Mouse (Mus musculus) hindlimb bud, embryonic 11.5 days (tissue): ENCODE data around the gene Nup160.

ENCODE experiments used
- DNase-seq: peaks from one replicate; pipeline ENCODE4 v3.0.0-alpha.2; 2012; ENCODE audit warnings: low read depth, low spot score; ENCODE audit errors: extremely low spot score

Nup160 gene

DNA sequence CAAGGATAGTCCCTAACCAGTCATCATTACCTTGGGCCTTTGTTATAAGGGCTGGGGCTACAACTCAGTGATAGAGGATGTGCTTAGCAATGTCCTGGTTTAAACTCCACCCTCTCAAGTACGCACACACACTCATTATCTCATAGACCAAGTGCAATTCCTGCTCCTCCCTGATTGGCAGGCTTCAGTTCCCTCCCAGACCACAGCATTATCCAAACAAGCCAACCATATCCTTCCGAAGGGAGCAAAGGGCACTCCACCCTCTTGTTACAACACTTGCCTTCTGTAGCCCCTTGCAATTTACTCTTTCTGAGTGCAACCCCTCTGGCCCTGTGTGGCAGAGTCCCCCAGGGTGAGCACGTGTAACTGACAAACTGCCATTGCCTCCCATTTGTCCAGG is 15.6 kb upstream of the Nup160 start:
- DNase-seq = no peak

DNA sequence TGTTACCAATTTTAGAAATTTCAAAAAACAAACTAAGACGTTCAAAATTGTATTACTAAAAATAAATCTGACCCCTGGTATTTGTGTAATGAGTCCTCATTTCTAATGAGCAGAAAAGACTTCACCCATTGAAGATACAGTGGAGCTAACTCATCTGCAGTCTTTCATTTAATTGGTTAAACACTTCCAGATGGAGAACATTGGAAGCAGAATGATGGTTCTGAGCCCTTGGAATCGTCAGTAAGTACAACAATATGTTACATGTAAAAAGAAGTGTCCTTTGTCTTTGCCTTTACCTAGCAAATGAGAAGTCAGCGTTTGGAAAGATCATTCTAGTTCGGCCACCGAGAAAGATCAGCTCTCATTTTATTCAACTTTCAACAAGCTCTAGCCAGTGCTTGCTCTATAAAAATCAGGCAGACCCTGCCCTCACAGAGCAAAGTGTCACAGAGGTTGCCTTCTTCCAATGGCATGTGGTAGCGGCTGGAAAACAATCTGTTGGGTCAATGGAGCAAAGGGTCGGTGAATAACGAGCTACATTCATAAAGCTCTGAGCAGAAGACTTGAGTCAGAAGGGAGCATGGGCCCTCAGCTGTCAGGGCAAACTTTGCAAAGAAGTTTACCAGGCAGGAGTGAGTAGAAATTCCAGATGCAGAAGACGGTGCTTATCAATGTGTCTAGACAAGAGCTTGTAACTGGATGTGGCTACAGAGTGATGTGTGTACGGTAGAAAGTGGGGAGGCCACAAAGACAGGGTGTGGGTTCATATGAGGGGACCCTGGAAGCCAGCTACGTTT is 10.2 kb upstream of the Nup160 start:
- DNase-seq = peak; percentile 20

DNA sequence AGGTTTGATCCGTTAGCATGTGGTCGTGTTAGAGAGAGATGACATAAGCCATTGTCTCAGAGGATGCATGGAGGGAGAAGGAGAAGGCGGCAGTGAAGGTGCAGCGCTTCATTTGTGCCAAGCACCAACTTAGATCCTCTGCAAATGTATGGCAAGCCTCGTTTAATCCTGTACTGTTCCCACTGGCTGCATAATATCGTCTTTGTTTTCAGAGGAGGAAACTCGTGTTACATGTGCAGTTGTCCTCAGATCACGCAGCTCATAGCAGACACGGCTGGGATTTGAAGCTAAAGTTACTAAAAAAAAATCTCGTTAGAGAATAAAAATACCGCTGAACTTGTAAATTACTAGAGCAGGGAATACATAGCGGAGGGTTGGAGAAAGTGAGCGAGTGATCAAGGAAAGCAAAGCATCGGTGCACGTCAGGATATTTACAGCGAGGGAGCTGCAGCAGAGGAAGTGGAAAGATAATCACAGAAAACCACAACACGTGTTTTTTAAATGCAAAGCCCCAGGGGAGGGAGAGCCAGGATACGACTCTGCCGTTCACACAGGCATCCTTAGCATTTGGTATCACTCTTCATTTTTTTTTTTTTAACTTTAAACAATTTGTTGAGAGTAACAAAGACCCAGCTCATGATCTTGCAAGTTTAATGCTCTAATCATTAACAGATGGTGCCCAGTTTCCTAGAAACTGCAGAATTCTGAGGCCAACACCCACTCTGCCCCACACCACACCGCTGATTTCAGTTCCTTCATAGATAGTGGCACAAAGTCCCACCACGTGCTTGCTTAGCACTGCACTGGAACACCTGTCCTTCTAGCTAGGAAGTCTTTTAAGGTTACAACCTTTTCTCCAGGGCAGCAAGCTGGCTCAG is 9.4 kb upstream of the Nup160 start:
- peak; percentile 58 for DNase-seq

DNA sequence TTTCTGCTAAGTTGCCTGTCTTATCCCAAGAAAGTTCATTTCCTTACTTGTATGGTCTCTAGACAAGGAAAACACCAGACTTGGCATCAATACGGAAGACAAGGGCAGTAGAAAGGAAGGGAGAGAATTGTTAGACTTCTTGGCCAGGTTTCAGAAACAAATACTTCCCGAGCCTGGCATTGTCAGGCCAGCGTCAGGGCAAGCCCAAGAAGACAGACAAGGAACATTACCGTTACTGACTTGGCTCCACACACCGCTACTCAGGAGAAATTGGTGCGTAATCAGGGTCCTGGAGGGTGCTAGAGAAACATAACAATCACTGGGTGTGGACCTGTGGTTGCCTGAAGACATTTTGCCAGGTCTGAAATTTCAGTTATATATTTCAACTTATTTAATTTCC is 6.7 kb upstream of the Nup160 start:
- no peak for DNase-seq

DNA sequence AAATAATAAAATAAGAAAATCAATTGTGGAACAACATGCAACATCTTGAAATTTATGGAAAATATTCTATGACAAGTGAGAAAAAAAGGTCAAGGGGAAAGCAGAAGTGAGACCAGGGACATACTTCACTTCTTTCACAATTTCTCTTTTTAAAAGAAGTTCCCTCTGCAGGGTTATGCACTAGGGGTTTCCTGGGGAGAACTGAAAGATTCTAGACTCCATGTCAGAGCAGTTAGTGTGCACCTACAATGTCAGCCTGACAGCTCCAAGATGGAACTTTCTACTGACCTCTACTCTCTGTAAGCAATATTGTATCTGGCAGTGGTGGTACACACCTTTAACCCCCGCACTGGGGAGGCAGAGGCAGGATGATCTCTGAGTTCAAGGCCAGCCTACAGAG is 3.7 kb upstream of the Nup160 start:
- DNase-seq = no peak

DNA sequence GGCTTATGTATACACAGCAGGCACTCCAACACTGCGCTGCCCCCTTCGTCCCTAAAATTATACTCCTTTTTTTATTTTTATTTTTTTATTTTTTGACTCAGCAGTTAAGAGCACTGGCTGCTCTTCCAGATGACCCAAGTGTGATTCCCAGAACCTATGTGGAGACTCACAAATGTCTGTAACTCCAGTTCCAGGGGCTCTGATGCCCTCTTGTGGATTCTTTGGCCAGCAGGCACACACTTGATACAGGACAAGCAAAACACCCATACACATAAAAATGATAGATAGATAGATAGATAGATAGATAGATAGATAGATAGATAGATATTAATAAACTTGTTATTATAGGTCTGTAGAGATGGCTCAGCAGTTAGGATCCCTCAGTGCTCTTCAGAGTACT is 2.5 kb upstream of the Nup160 start:
- DNase-seq = no peak

DNA sequence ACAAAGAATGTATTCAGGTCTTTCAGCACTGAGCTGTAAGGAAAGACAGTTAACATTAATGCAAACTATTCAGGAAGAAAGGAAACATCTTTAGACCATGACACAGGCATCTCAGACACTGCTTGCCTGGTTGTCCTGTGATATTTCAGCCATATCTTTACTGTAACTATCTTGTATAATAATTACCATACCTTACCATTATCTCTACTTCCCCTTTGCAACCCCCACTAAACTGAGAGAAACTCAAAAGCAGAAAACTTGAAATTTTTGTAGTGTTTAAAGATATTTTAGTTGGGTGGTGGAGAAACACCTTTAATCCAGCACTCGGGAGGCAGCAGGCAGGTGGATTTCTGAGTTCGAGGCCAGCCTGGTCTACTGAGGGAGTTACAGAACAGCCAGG is 1.5 kb upstream of the Nup160 start:
- DNase-seq = no peak

DNA sequence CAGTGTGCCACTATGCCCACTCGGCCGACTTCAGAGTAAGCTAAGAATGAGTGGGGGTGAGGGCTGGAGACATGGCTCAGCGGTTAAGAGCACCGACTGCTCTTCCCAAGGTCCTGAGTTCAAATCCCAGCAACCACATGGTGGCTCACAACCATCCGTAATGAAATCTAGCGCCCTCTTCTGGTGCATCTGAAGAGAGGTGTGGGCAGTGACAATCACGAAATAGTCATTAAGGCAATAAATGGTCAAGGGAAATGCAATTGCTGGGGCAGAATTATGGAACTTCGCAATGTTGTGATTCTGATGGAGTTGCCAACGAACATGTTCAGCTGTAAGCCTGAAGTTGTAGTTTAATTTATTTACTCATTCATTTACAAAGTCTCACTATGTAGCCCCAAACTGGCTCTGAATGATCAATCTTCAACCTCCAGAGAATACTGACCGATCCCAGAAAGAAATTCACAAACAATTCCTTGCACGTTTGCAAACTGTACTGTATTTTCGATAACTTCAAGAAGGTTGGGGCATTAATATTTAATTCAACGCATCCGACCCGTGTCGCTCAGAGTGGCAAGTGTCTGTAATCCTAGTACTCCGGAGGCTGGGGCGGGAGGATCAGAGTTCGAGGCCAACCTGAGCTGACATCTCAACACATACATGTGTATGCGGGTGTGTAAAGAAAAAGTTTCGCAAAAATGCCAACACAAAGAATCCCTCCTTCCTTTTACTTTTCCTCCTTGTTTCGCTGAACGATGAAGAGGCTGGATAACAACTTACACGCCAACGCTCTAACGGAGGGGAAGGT is 1.4 kb downstream of the Nup160 start:
- no peak for DNase-seq

DNA sequence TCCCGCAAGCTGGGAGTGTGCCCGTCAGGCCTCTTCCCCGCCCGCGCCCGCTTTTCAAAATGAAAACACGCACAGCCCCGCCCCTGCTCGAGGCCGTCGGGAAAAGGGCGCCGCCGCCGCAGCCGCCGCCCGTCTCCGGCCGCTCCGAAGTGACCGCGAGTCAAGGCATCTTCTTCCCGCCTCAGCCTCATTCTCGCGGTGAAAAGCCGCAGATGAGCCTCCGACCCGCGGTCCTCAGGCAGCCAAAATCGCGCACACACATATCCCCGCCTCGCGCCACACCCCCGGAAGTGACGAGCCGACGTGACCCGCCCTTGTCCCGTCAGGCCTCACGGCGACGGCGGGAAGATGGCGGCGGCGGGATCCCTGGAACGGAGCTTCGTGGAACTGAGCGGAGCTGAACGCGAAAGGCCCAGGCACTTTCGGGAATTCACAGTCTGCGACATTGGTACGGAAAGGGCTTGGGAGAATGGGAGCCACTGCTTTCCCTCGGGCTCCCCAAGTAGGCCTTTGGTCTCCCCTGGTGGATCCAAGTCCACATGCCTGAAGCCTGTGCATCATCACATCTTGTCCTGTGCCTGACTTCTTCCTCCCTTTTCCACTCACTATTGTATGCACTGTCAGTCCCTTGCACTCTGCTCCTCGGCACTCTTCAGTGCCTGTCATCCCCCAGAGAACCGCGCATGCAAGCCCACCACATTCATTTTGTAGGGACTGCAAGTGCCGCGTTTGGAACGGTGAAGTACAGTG is 2.2 kb downstream of the Nup160 start:
- DNase-seq = peak; percentile 58

DNA sequence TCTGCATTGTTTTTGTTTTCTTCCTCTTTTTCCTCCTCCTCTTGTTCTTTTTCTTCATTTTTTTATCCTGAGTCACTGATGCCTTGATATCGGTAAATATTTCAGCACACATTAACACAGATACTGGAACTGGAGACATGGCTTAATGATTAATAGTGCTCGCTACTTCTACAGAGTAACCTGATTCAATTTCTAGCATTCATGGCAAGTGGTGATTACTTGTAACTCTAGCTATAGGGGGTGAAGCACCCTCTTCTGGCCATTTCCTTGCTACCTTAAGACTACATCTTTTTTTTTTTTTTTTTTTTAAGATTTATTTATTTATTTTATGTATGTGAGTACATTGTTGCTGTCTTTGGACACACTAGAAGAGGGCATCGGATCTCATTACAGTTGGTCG is 23.9 kb downstream of the Nup160 start:
- DNase-seq = no peak

DNA sequence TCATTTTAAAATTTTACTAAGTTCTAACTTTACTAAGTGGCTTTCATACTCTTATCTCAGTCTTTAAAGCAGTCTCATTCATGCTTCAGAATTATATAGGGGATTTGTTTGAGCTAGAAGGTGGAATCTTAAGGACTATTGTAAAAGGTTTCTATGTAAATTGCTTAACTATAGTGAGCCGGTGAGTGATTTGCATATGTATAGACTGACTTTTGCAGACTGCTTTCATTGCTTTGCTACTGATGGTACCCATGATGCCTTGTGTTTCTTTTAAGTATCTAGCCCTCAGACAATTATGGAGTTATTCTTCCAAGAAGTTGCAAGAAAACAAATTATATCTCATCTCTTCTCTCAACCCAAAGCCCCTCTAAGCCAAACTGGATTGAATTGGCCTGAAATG is 31.5 kb downstream of the Nup160 start:
- no peak for DNase-seq

DNA sequence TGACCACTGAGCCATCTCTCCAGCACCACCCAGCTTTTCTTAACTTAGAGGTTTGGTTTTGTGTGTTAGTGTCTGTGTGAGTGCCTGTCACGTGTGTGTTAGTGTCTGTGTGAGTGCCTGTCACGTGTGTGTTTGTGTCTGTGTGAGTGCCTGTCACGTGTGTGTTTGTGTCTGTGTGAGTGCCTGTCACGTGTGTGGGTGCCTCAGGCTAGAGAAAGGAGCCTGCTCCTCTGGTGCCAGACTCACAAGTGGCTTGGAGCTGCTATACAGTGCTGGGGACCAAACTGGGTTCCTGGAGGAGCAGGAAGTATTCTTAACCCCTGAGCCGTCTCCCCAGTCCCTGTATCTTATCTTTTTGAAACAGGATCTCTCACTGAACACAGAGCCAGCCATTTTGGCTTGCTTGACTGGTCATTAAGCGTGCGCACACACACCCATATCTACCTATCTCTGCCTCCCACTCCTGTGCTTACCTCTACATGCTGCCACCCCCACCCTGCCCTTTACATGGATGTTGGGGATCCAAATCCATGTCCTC is 38.6 kb downstream of the Nup160 start:
- no peak for DNase-seq

DNA sequence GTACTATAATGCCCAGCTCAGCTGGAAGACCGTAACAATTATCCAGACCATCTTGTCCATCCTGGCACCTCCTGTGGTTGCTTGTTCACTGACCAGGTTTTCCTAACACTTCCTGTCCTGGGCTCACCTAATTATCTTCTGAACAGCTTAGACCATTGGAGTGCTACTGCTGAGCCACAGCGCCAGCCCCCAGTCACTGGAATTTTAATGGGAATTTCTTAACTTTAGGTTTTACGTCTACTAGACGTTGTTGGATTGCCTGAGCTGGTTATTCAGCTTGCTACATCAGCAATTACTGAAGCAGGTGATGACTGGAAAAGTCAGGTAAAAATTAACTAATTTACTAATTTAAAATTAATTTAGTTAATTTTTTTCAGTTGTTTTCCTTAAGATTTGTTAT is 40.4 kb downstream of the Nup160 start:
- DNase-seq = no peak

DNA sequence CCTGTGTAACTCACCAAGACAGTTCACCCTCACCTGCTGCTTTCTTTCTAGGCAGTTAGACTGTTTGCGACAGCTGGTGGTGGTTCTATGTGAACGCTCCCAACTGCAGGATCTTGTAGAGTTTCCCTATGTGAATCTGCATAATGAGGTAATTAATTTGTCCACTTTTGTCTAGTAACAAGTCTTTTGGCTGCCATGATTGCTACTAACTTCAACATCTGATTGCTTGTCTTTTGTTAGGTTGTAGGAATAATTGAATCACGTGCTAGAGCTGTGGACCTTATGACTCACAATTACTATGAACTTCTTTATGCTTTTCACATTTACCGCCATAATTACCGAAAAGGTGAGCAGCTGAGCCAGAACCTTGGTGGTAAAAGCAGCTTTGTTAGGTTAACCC is 40.9 kb downstream of the Nup160 start:
- DNase-seq = no peak

DNA sequence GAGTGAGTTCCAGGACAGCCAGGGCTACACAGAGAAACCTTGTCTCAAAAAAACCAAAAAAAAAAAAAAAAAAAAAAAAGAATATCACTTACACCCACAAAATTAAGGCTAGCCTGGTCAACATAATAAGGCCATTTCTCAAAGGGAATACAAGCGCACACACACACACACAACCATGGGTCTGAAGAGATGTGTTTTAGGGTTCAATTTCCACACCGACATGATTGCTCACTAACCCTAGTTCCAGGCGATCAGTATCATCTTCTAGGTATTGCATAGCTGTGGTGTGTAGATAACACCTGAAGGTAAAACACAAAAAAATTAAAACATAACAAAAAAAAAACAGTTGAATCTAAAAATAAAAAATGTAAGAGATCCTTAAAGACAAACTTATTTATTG is 49.8 kb downstream of the Nup160 start:
- DNase-seq = no peak

DNA sequence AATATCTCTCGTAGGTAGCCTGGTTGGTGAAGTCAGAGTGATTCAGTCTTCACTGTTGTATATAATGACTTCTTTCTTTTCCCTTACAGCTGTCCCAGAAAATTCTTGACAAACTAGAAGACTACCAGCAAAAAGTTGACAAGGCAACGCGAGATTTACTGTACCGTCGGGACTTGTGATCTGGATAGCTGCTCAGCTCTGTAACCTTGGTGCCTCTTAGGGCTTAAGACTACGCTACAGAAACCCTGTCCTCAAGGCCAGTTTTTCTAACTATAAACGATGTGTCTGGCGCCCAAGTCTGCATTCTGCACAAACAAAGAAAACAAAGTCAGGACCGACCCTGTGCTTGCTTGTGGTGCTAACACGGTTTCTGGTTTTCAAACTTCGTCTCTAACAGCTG is 58.3 kb downstream of the Nup160 start:
- no peak for DNase-seq

DNA sequence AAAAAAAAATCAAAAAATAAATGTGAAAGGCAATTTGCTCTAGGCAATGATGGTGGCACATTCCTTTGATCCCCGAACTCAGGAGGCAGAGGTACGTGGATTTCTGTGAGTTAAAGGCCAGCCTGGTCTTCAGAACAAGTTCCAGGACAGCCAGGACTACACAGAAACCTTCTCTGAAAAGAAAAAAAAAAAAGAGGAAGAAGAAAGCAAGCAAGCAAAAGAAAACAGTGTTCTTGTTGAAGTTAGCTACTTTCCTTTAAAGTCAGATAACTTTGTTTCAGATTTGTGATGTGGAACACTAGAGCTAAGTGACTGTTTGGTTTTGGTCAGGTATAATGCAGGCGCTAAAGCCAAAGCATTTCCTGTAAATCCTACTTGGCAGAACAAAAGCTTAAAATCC is 61.8 kb downstream of the Nup160 start:
- no peak for DNase-seq

DNA sequence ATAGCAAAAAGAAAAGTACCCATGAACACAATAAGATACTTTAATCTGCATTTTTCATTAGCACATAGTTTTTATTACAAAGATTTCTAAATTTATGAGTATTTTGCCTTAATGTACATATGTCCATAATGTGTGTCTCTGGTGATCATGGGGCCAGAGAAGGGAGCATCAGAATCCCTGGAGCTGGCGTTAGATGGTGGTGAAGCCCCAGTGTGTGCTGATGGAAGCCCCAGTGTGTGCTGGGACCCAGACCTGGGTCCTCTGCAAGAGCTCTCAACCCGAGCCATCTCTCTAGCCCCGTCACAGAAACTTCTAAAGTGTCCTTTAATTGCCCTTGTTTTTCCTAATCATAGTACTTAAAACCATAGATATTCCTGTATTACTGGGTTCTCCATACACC is 62.3 kb downstream of the Nup160 start:
- no peak for DNase-seq

DNA sequence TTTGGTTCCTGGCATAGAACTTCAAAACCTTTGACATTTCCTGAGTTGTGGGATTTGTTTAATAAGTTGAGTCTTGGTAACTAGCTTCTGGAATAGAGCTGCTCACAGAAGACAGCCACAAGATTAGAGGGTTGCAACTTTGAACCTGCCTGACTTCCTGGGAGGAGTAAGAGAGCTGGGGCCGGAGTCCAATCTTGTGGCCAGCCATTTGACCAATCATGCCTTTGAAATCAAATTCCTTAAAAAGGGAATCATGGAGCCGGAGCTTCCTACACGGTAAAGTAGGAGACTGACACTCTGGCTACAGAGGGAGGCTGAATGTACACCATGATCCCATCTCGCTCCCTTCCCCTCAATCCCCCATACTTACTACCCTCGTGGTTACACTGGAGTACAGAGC is 62.9 kb downstream of the Nup160 start:
- no peak for DNase-seq

DNA sequence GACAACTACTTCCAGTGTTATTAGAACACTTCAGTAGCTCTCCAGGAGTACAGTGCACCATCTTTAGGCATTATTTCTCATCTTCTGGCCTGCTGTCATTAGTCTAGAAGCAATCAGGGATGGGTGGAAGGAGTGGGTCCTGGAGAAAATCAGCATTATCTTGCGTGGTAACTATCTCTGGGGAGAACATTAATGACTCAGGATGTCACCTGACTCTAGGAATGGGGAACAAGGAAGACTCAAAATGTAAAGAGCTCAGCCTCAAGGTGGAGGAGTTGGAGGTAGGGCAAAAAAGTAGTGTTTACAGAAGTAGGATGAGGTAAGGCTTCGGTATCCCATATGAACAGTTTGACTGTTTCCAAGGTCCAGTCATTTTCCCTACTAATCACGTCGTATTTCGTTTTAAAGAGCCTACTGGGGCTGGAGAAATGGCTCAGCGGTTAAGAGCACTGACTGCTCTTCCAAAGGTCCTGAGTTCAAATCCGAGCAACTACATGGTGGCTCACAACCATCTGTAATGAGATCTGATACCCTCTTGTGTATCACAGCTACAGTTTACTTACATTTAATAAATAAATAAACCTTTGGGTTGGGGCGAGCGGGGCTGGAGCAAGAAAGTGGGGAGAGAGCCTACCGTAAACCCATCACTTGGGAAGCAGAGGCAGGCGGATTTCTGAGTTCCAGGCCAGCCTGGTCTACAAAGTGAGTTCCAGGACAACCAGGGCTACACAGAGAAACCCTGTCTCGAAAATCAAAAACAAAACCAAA is 67.5 kb downstream of the Nup160 start:
- no peak for DNase-seq
